Mouse (Mus musculus) bone marrow, adult 2 months (tissue): ENCODE data around the gene Ikzf1. TPM values are rescaled to one million over a fixed set of nuclear protein-coding genes. Genes with fewer than 3 reads are reported as not detected.
A peak's percentile ranks its signal among the peaks of the same experiment; 100 is the strongest.

Source experiments
- H3K27ac ChIP-seq: fragments of 200-500 bp; 2 replicates; pipeline ENCODE4 v1.5.1; 2012; ENCODE audit warnings: low read depth, mild to moderate bottlenecking, control low read depth, inconsistent platforms, low read length; ENCODE audit not compliant: control insufficient read depth, poor library complexity, insufficient read depth
- H3K4me1 ChIP-seq: fragments of 200-500 bp; 2 replicates; pipeline ENCODE4 v1.6.1; 2011; ENCODE audit warnings: low read length; ENCODE audit not compliant: control insufficient read depth, insufficient read depth
- H3K4me3 ChIP-seq: fragments of 200-500 bp; replicated peaks from 2 replicates; pipeline ENCODE3; 2011; ENCODE audit warnings: mild to moderate bottlenecking, low read depth, low read length, control low read depth; ENCODE audit not compliant: control insufficient read depth
- CTCF ChIP-seq: fragments of 200-500 bp; IDR thresholded peaks from 2 replicates; pipeline ENCODE4 v1.5.1; 2011; ENCODE audit warnings: low read length, control low read depth; ENCODE audit not compliant: control insufficient read depth, insufficient read depth
- POLR2A ChIP-seq: fragments of 200-500 bp; IDR thresholded peaks from 2 replicates; pipeline ENCODE4 v1.6.1; 2011; ENCODE audit warnings: low read depth, mild to moderate bottlenecking, control low read depth, low read length, borderline replicate concordance; ENCODE audit not compliant: control insufficient read depth
- WGBS: fragments of 180-500 bp; shearing (Covaris S2); methylation state at CpG from one replicate; pipeline ENCODE4 v1.1.7; 2018; 5-methylcytosine and 5-hydroxymethylcytosine counted together
- polyA plus RNA-seq: library from polyadenylated mRNA; stranded (reverse); fragments of >200 nt; gene quantifications from 2 replicates; pipeline ENCODE4 v1.2.4, GENCODE M21; 2011; ENCODE audit warnings: low replicate concordance; ENCODE audit not compliant: missing spikeins, insufficient read depth, insufficient read length

The Ikzf1 gene
- polyA plus RNA-seq, 1 experiment = 38.1 TPM

GRCm38 (mm10) chr11:11777246-11777645, 92.4 kb downstream of the Ikzf1 start:
- peak overlapping the region; percentile 29; the same call in 1 of the 2 replicates for H3K27ac ChIP-seq
- no peak for TF ChIP-seq POLR2A
- no peak overlapping the region for H3K4me3 ChIP-seq
- H3K4me1 ChIP-seq = peaks cover 3% of the 10 kb centered on the region
- WGBS = 33% methylated on average over 3 of the region's 3 CpGs

- H3K4me3 ChIP-seq = no peak overlapping the region
- TF ChIP-seq CTCF (no peak), POLR2A (no peak)
- H3K4me1 ChIP-seq = peaks cover 3% of the 10 kb centered on the region
- H3K27ac ChIP-seq = no peak overlapping the region
- WGBS = 72% methylated on average over 2 of the region's 2 CpGs
Measured at GRCm38 (mm10) chr11:11777796-11778195, 93.0 kb downstream of the Ikzf1 start.

- TF ChIP-seq CTCF (no peak), POLR2A (no peak)
- peaks cover 3% of the 10 kb centered on the region for H3K4me1 ChIP-seq
- WGBS = 89% methylated on average over 6 of the region's 6 CpGs
- H3K27ac ChIP-seq = no peak overlapping the region; the same call in 1 of the 2 replicates
- no peak overlapping the region for H3K4me3 ChIP-seq
Measured at GRCm38 (mm10) chr11:11778345-11778744, 93.5 kb downstream of the Ikzf1 start.

- H3K27ac ChIP-seq = no peak overlapping the region
- peaks cover 6% of the 10 kb centered on the region for H3K4me1 ChIP-seq
- no peak for TF ChIP-seq POLR2A
- no peak for TF ChIP-seq CTCF
- 71% methylated on average over 8 of the region's 8 CpGs for WGBS
- no peak overlapping the region for H3K4me3 ChIP-seq
Measured at GRCm38 (mm10) chr11:11781728-11782127, 96.9 kb downstream of the Ikzf1 start.

- peak overlapping the region; percentile 48 for H3K27ac ChIP-seq
- WGBS = 10% methylated on average over 6 of the region's 6 CpGs
- TF ChIP-seq CTCF = no peak
- no peak for TF ChIP-seq POLR2A
Measured at GRCm38 (mm10) chr11:11785457-11785856, 100.7 kb downstream of the Ikzf1 start.

GRCm38 (mm10) chr11:11788521-11788974, 103.7 kb downstream of the Ikzf1 start:
- no peak overlapping the region for H3K27ac ChIP-seq
- under 1% methylated on average over 8 of the region's 8 CpGs for WGBS
- no peak overlapping the region for H3K4me3 ChIP-seq

More at GRCm38 (mm10) chr11:11785457-11785856, 100.7 kb downstream of the Ikzf1 start:
- Histone ChIP-seq H3K4me3 (no peak overlapping the region), H3K4me1 (peaks cover 6% of the 10 kb centered on the region)

GRCm38 (mm10) chr11:11794626-11795025, 109.8 kb downstream of the Ikzf1 start:
- no peak for TF ChIP-seq POLR2A
- no peak for TF ChIP-seq CTCF
- Histone ChIP-seq H3K4me1 (no peaks in the 10 kb centered on the region), H3K27ac (no peak overlapping the region), H3K4me3 (no peak overlapping the region)
- WGBS = 91% methylated on average over 1 of the region's 1 CpGs

More at GRCm38 (mm10) chr11:11788521-11788974, 103.7 kb downstream of the Ikzf1 start:
- no peak for TF ChIP-seq POLR2A
- peak; percentile 82 for TF ChIP-seq CTCF
- H3K4me1 ChIP-seq = peaks cover 6% of the 10 kb centered on the region

- H3K27ac ChIP-seq = no peak overlapping the region
- TF ChIP-seq CTCF (no peak), POLR2A (no peak)
- WGBS = 94% methylated on average over 1 of the region's 1 CpGs
- no peaks in the 10 kb centered on the region; the same call in 1 of the 2 replicates for H3K4me1 ChIP-seq
- H3K4me3 ChIP-seq = no peak overlapping the region
Measured at GRCm38 (mm10) chr11:11798690-11799089, 113.9 kb downstream of the Ikzf1 start.

GRCm38 (mm10) chr11:11800304-11800703, 115.5 kb downstream of the Ikzf1 start:
- no peaks in the 10 kb centered on the region; the same call in 1 of the 2 replicates for H3K4me1 ChIP-seq
- WGBS = 76% methylated on average over 3 of the region's 3 CpGs
- no peak overlapping the region for H3K27ac ChIP-seq
- no peak overlapping the region for H3K4me3 ChIP-seq
- no peak for TF ChIP-seq POLR2A
- no peak for TF ChIP-seq CTCF
